ENCODE assay signal across 8 mouse cellular contexts in the genomic region with DNA sequence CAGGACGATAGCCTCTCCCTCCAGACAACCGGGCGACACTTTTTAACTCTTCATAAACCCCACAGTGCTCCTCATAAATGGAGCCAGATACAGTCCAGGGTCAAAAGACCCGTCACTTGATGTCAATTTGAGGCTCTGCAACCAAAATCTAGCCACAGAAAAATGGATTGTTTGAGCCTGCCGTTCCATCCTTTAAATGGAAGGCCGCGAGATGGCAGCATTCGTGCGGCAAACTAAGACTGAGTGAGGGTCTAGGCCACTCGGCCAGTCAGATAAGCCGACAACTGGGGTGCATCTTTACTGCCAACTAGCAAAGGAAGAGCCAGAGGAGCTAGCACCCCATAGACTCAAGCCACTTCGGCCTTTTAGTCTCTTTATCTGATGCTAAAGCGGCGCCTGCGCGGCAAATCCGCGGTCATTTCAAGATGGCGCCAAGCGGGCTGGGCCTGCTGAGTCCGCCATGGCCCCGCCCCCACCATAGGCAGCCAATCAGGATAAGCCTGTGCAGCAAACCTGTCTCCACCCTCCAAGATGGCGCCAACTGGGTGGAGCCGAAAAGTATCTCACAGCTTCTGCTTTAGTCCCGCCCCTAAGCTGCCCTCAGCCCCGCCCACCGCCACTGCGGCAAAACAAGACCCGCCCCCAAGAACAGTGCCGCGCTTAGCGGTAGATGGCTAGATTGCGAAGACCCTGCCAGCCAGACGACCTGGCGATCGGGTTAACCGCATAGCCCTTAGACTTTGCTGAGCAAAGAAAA. TPM values are rescaled to one million over a fixed set of nuclear protein-coding genes. Genes with fewer than 3 reads are reported as not detected.
A peak's percentile ranks its signal among the peaks of the same experiment; 100 is the strongest.
DNase-seq lines count a peak whose midpoint lies in the region; ATAC-seq and TF ChIP-seq lines count a peak whose summit lies in the region.

No protein-coding gene starts in this region.

- ATAC-seq in erythroblast, adult 5-6 weeks (replicated peaks; ENCODE audit: low FRiP score, poor library complexity, severe bottlenecking), result no peak
- ATAC-seq in embryonic facial prominence, embryonic 13.5 days (ENCODE audit: insufficient number of reproducible peaks, insufficient read depth, low FRiP score, low TSS enrichment, low read depth), result peak; percentile 63
- ATAC-seq in midbrain, embryonic 11.5 days (ENCODE audit: low FRiP score), result peak; percentile 64

- 51% methylated on average over 37 of the region's 37 CpGs for WGBS in embryonic facial prominence, embryonic 13.5 days
- 48% methylated on average over 37 of the region's 37 CpGs for WGBS in limb, embryonic 10.5 days
- 36% methylated on average over 37 of the region's 37 CpGs for WGBS in midbrain, embryonic 11.5 days
- WGBS in small intestine, adult 2 months, result 48% methylated on average over 37 of the region's 37 CpGs

- peaks cover 35% of the 10 kb centered on the region for H3K27me3 ChIP-seq in erythroblast, embryonic 14.5 days (ENCODE audit: control insufficient read depth)
- no peaks in the 10 kb centered on the region for H3K27me3 ChIP-seq in embryonic facial prominence, embryonic 13.5 days
- no peaks in the 10 kb centered on the region for H3K27me3 ChIP-seq in limb, embryonic 10.5 days (ENCODE audit: low read depth, poor library complexity, severe bottlenecking)
- no peaks in the 10 kb centered on the region for H3K27me3 ChIP-seq in midbrain, embryonic 11.5 days (ENCODE audit: control insufficient read depth, insufficient read depth, low read length)
- no peaks in the 10 kb centered on the region; the same call in 1 of the 2 replicates for H3K27me3 ChIP-seq in small intestine, adult 2 months (ENCODE audit: control insufficient read depth, insufficient read depth, low read length)

- DNase-seq in heart, adult 18-20 months, result peak; percentile 95 to 96
- peak; percentile 92 for DNase-seq in kidney, adult 18-20 months
- peak; percentile 90 for DNase-seq in limb, embryonic 10.5 days (ENCODE audit: low spot score)
- DNase-seq in midbrain, embryonic 11.5 days (ENCODE audit: low spot score, missing footprints), result peak; percentile 97

- TF ChIP-seq POLR2A in small intestine, adult 2 months (IDR thresholded peaks at IDR 0.05; ENCODE audit: low read depth, low read length), result no peak

- H3K9me3 ChIP-seq in erythroblast, embryonic 14.5 days (ENCODE audit: control insufficient read depth, low read length), result peaks cover 43% of the 10 kb centered on the region
- H3K9me3 ChIP-seq in embryonic facial prominence, embryonic 13.5 days, result peaks cover 44% of the 10 kb centered on the region
- peaks cover 36% of the 10 kb centered on the region for H3K9me3 ChIP-seq in limb, embryonic 10.5 days (replicated peaks)
- peaks cover 20% of the 10 kb centered on the region for H3K9me3 ChIP-seq in midbrain, embryonic 11.5 days (ENCODE audit: control insufficient read depth, low read length)

- H3K4me1 ChIP-seq in erythroblast, embryonic 14.5 days (ENCODE audit: control insufficient read depth), result peaks cover 27% of the 10 kb centered on the region
- H3K4me1 ChIP-seq in embryonic facial prominence, embryonic 13.5 days, result no peaks in the 10 kb centered on the region
- H3K4me1 ChIP-seq in limb, embryonic 10.5 days, result no peaks in the 10 kb centered on the region
- H3K4me1 ChIP-seq in midbrain, embryonic 11.5 days (ENCODE audit: control insufficient read depth, insufficient read depth, low read length), result no peaks in the 10 kb centered on the region
- no peaks in the 10 kb centered on the region for H3K4me1 ChIP-seq in small intestine, adult 2 months (ENCODE audit: control insufficient read depth, insufficient read depth, insufficient read length, low read length)

- H3K27ac ChIP-seq in embryonic facial prominence, embryonic 13.5 days, result peak overlapping the region; percentile 93
- H3K27ac ChIP-seq in limb, embryonic 10.5 days, result peak overlapping the region; percentile 86
- H3K27ac ChIP-seq in midbrain, embryonic 11.5 days (ENCODE audit: low read depth, low read length), result peak overlapping the region; percentile 94
- H3K27ac ChIP-seq in small intestine, adult 2 months (ENCODE audit: insufficient read depth, low read depth, low read length), result peak overlapping the region; percentile 68

- peaks cover 10% of the 10 kb centered on the region for H3K36me3 ChIP-seq in erythroblast, embryonic 14.5 days (ENCODE audit: control insufficient read depth)
- peaks cover 26% of the 10 kb centered on the region; the same call in 1 of the 2 replicates for H3K36me3 ChIP-seq in embryonic facial prominence, embryonic 13.5 days
- peaks cover 63% of the 10 kb centered on the region for H3K36me3 ChIP-seq in limb, embryonic 10.5 days
- no peaks in the 10 kb centered on the region for H3K36me3 ChIP-seq in midbrain, embryonic 11.5 days (ENCODE audit: control insufficient read depth, insufficient read depth, low read length)
- H3K36me3 ChIP-seq in small intestine, adult 2 months (ENCODE audit: control insufficient read depth, insufficient read depth, low read length), result no peaks in the 10 kb centered on the region

- no peak for TF ChIP-seq CTCF in small intestine, adult 2 months (IDR thresholded peaks at IDR 0.05; ENCODE audit: extremely low read depth, insufficient read length, insufficient replicate concordance, low read depth, low read length)

- H3K9ac ChIP-seq in embryonic facial prominence, embryonic 13.5 days, result peak overlapping the region; percentile 76
- peak overlapping the region; percentile 65 for H3K9ac ChIP-seq in midbrain, embryonic 11.5 days (ENCODE audit: low read length)

- peak overlapping the region; percentile 69 for H3K4me3 ChIP-seq in erythroblast, embryonic 14.5 days (replicated peaks)
- peak overlapping the region; percentile 62 for H3K4me3 ChIP-seq in embryonic facial prominence, embryonic 13.5 days
- peak overlapping the region; percentile 63 for H3K4me3 ChIP-seq in limb, embryonic 10.5 days
- H3K4me3 ChIP-seq in midbrain, embryonic 11.5 days (ENCODE audit: low read depth, low read length), result peak overlapping the region; percentile 58
- peak overlapping the region; percentile 65 for H3K4me3 ChIP-seq in small intestine, adult 2 months (ENCODE audit: low read depth, low read length)

- peak overlapping the region; percentile 58 for H3K4me2 ChIP-seq in embryonic facial prominence, embryonic 13.5 days
- peak overlapping the region; percentile 76 for H3K4me2 ChIP-seq in midbrain, embryonic 11.5 days

RNA-seq across cellular contexts. Expression of gene Peg3, which starts 1.0 kb away (rescaled TPM):
- 0.13 and 0.17 TPM in 2 replicates for polyA plus RNA-seq in erythroblast, embryonic 14.5 days (2012)
- not detected in 2 replicates for total RNA-seq in erythroblast, adult 5-6 weeks (2015; ENCODE audit: low replicate concordance)
- total RNA-seq in erythroblast, adult 5-6 weeks (2017; ENCODE audit: low replicate concordance), result not detected in 2 replicates
- 159 and 180 TPM in 2 replicates for polyA plus RNA-seq in embryonic facial prominence, embryonic 13.5 days (2015; fragmentation: Nextera tagmentation; extraction: Ambion mirVana)
- total RNA-seq in heart, adult 18-20 months (2021), result 1 to 10 TPM; 3.3 to 6.2 TPM
- polyA plus RNA-seq in limb, embryonic 10.5 days (2016; fragmentation: Nextera tagmentation; extraction: Ambion mirVana), result 378 and 427 TPM in 2 replicates
- 85.3 and 90.1 TPM in 2 replicates for polyA plus RNA-seq in midbrain, embryonic 11.5 days (2014; fragmentation: Nextera tagmentation; extraction: Ambion mirVana)
- polyA plus RNA-seq in small intestine, adult 2 months (2012; rRNA removed), result 0.60 and 1.0 TPM in 2 replicates

RNA-seq across cellular contexts. Expression of gene Usp29, which starts 1.1 kb away (rescaled TPM):
- 0.02 TPM in 2 replicates for polyA plus RNA-seq in erythroblast, embryonic 14.5 days (2012)
- total RNA-seq in erythroblast, adult 5-6 weeks (2015; ENCODE audit: low replicate concordance), result 0.19 TPM in 1 of 2 replicates, not detected in the other
- total RNA-seq in erythroblast, adult 5-6 weeks (2017; ENCODE audit: low replicate concordance), result not detected in 2 replicates
- 9.6 and 11.3 TPM in 2 replicates for polyA plus RNA-seq in embryonic facial prominence, embryonic 13.5 days (2015; fragmentation: Nextera tagmentation; extraction: Ambion mirVana)
- not detected for total RNA-seq in heart, adult 18-20 months (2021)
- polyA plus RNA-seq in limb, embryonic 10.5 days (2016; fragmentation: Nextera tagmentation; extraction: Ambion mirVana), result 25.1 and 25.4 TPM in 2 replicates
- polyA plus RNA-seq in midbrain, embryonic 11.5 days (2014; fragmentation: Nextera tagmentation; extraction: Ambion mirVana), result 10.2 and 10.7 TPM in 2 replicates
- polyA plus RNA-seq in small intestine, adult 2 months (2012; rRNA removed), result 0.04 and 0.09 TPM in 2 replicates

RNA-seq across cellular contexts. Expression of gene Zim1, which starts 33.0 kb away (rescaled TPM):
- polyA plus RNA-seq in erythroblast, embryonic 14.5 days (2012), result not detected in 2 replicates
- not detected in 2 replicates for total RNA-seq in erythroblast, adult 5-6 weeks (2015; ENCODE audit: low replicate concordance)
- not detected in 2 replicates for total RNA-seq in erythroblast, adult 5-6 weeks (2017; ENCODE audit: low replicate concordance)
- 3.2 and 4.5 TPM in 2 replicates for polyA plus RNA-seq in embryonic facial prominence, embryonic 13.5 days (2015; fragmentation: Nextera tagmentation; extraction: Ambion mirVana)
- 1 to 10 TPM; 3.4 to 4.8 TPM for total RNA-seq in heart, adult 18-20 months (2021)
- polyA plus RNA-seq in limb, embryonic 10.5 days (2016; fragmentation: Nextera tagmentation; extraction: Ambion mirVana), result 2.7 and 3.8 TPM in 2 replicates
- 0.93 and 1.6 TPM in 2 replicates for polyA plus RNA-seq in midbrain, embryonic 11.5 days (2014; fragmentation: Nextera tagmentation; extraction: Ambion mirVana)
- polyA plus RNA-seq in small intestine, adult 2 months (2012; rRNA removed), result 0.04 TPM in 2 replicates

Comparison
In these comparisons a context has a peak if more than half of its experiments do, and no peak if none do; other contexts are left out.
1. RNA of gene Peg3, which starts 1.0 kb away (polyA plus RNA-seq): 378 to 427 TPM in limb, embryonic 10.5 days, 159 to 180 TPM in embryonic facial prominence, embryonic 13.5 days and 85.3 to 90.1 TPM in midbrain, embryonic 11.5 days; 0.60 to 1.0 TPM in small intestine, adult 2 months and 0.13 to 0.17 TPM in erythroblast, embryonic 14.5 days; every median in the first group is over 10 times any median in the second.
2. Peak in every context shown above with its lines, with median percentiles within 50 percentile points of each other: H3K4me3 ChIP-seq, H3K27ac ChIP-seq and DNase-seq.